Mouse (Mus musculus): ENCODE measurements around the gene Il34. TPM values are rescaled to one million over a fixed set of nuclear protein-coding genes. Genes with fewer than 3 reads are reported as not detected.

Il34 gene
- polyA plus RNA-seq, 1 experiment = not detected

DNA sequence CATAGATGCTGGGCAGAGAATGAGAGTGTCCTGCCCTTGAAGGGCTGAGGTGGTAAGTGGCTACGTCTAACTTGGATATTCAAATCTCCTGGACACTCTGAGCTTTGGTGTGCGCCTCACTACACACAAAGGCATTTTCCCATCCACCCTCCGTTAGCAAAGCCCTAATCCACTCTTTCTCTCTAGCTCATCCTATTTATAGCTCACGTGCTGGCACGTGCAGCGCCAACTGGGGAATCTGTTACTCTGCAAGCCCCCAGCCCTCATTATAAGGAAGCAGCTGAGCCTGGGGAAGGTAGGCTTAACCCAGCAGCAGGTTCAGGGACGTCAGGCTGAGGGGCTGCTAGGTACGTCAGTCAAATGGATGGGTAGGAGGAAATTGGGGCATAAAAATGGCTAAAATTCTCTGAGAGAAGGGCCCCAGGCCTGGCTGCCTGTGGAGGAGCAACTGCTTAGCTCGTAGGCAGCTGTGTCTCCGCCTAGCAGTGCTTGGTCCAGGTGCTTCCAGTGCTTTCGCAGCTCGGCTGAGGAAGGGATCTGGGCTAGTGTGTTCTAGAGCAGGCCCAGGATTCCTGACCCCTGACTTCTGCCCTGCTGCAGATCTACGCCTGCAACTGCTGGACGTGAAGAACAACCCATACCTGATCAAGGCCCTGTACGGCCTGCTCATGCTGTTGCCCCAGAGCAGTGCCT lies 90.8 kb downstream of the Il34 start:
- H3K4me1 ChIP-seq (ENCODE audit: control insufficient read depth, insufficient read depth, low read length) = no peaks in the 10 kb centered on the region
- no peak overlapping the region for H3K4me3 ChIP-seq (ENCODE audit: insufficient read depth, low read length)
- TF ChIP-seq POLR2A (IDR thresholded peaks at IDR 0.05; ENCODE audit: borderline replicate concordance, low read depth, low read length) = no peak
- no peak for TF ChIP-seq CTCF (IDR thresholded peaks at IDR 0.05; ENCODE audit: low read depth, low read length)
- H3K27ac ChIP-seq (ENCODE audit: insufficient read depth, low read depth, low read length) = no peak overlapping the region

- TF ChIP-seq CTCF (IDR thresholded peaks at IDR 0.05; ENCODE audit: low read depth, low read length) (no peak), POLR2A (IDR thresholded peaks at IDR 0.05; ENCODE audit: borderline replicate concordance, low read depth, low read length) (no peak)
- Histone ChIP-seq H3K27ac (ENCODE audit: insufficient read depth, low read depth, low read length) (no peak overlapping the region), H3K4me3 (ENCODE audit: insufficient read depth, low read length) (no peak overlapping the region), H3K4me1 (ENCODE audit: control insufficient read depth, insufficient read depth, low read length) (no peaks in the 10 kb centered on the region)
Measured at GRCm38 (mm10) chr8:110713073-110713472, 92.7 kb downstream of the Il34 start.

- Histone ChIP-seq H3K4me1 (ENCODE audit: control insufficient read depth, insufficient read depth, low read length) (no peaks in the 10 kb centered on the region), H3K4me3 (ENCODE audit: insufficient read depth, low read length) (no peak overlapping the region), H3K27ac (ENCODE audit: insufficient read depth, low read depth, low read length) (no peak overlapping the region)
- TF ChIP-seq POLR2A (IDR thresholded peaks at IDR 0.05; ENCODE audit: borderline replicate concordance, low read depth, low read length) (no peak), CTCF (IDR thresholded peaks at IDR 0.05; ENCODE audit: low read depth, low read length) (no peak)
Measured at GRCm38 (mm10) chr8:110711271-110711934, 94.3 kb downstream of the Il34 start.

GRCm38 (mm10) chr8:110710593-110710992 lies 95.1 kb downstream of the Il34 start:
- Histone ChIP-seq H3K4me3 (ENCODE audit: insufficient read depth, low read length) (no peak overlapping the region), H3K27ac (ENCODE audit: insufficient read depth, low read depth, low read length) (no peak overlapping the region), H3K4me1 (ENCODE audit: control insufficient read depth, insufficient read depth, low read length) (no peaks in the 10 kb centered on the region)
- TF ChIP-seq POLR2A (IDR thresholded peaks at IDR 0.05; ENCODE audit: borderline replicate concordance, low read depth, low read length) (no peak), CTCF (IDR thresholded peaks at IDR 0.05; ENCODE audit: low read depth, low read length) (no peak)

GRCm38 (mm10) chr8:110708429-110708828 lies 97.3 kb downstream of the Il34 start:
- Histone ChIP-seq H3K4me1 (ENCODE audit: control insufficient read depth, insufficient read depth, low read length) (peaks cover 2% of the 10 kb centered on the region; the same call in 1 of the 2 replicates), H3K4me3 (ENCODE audit: insufficient read depth, low read length) (no peak overlapping the region), H3K27ac (ENCODE audit: insufficient read depth, low read depth, low read length) (no peak overlapping the region)
- TF ChIP-seq CTCF (IDR thresholded peaks at IDR 0.05; ENCODE audit: low read depth, low read length) (no peak), POLR2A (IDR thresholded peaks at IDR 0.05; ENCODE audit: borderline replicate concordance, low read depth, low read length) (no peak)

GRCm38 (mm10) chr8:110706288-110706870 lies 99.3 kb downstream of the Il34 start:
- TF ChIP-seq POLR2A (IDR thresholded peaks at IDR 0.05; ENCODE audit: borderline replicate concordance, low read depth, low read length) = no peak
- no peak for TF ChIP-seq CTCF (IDR thresholded peaks at IDR 0.05; ENCODE audit: low read depth, low read length)
- Histone ChIP-seq H3K4me3 (ENCODE audit: insufficient read depth, low read length) (no peak overlapping the region), H3K27ac (ENCODE audit: insufficient read depth, low read depth, low read length) (no peak overlapping the region), H3K4me1 (ENCODE audit: control insufficient read depth, insufficient read depth, low read length) (peaks cover 18% of the 10 kb centered on the region)

- H3K4me1 ChIP-seq (ENCODE audit: control insufficient read depth, insufficient read depth, low read length) = peaks cover 22% of the 10 kb centered on the region
- no peak for TF ChIP-seq CTCF (IDR thresholded peaks at IDR 0.05; ENCODE audit: low read depth, low read length)
- TF ChIP-seq POLR2A (IDR thresholded peaks at IDR 0.05; ENCODE audit: borderline replicate concordance, low read depth, low read length) = no peak
- H3K27ac ChIP-seq (ENCODE audit: insufficient read depth, low read depth, low read length) = no peak overlapping the region
- no peak overlapping the region for H3K4me3 ChIP-seq (ENCODE audit: insufficient read depth, low read length)
Measured at GRCm38 (mm10) chr8:110705391-110706287, 100.1 kb downstream of the Il34 start.

GRCm38 (mm10) chr8:110704103-110704502 lies 101.6 kb downstream of the Il34 start:
- no peak for TF ChIP-seq CTCF (IDR thresholded peaks at IDR 0.05; ENCODE audit: low read depth, low read length)
- TF ChIP-seq POLR2A (IDR thresholded peaks at IDR 0.05; ENCODE audit: borderline replicate concordance, low read depth, low read length) = no peak
- no peak overlapping the region for H3K4me3 ChIP-seq (ENCODE audit: insufficient read depth, low read length)
- H3K27ac ChIP-seq (ENCODE audit: insufficient read depth, low read depth, low read length) = no peak overlapping the region
- peaks cover 22% of the 10 kb centered on the region for H3K4me1 ChIP-seq (ENCODE audit: control insufficient read depth, insufficient read depth, low read length)

DNA sequence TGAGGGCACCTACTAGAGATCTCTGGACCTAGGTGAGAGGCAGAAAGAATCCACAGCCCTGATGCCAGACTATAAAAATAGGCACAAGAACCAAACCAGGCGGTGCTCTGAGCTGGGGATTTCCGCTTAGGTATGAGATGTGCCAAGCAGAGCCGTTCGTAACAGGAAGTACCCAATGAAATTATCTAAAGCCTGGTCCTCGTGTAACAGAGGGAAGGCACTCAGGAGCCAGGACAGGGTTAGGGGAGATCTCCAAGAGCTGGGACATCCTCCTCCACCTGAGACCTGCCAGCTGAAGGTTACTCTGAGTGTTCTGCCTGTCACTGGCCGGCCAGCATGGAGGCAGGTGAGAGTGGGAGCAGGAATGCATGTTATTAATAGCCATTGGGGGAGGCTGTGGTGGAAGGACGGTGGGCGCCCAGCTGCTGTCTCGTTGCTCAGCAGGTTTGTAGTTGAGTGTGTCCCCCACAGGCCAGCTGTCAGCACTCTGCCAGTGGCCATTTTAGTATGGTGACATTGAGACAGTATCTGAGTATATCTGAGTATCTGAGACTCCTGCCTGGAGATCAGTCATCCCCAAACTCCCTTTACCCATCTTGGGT lies 102.2 kb downstream of the Il34 start:
- no peak overlapping the region for H3K27ac ChIP-seq (ENCODE audit: insufficient read depth, low read depth, low read length)
- TF ChIP-seq POLR2A (IDR thresholded peaks at IDR 0.05; ENCODE audit: borderline replicate concordance, low read depth, low read length) = no peak
- no peak for TF ChIP-seq CTCF (IDR thresholded peaks at IDR 0.05; ENCODE audit: low read depth, low read length)
- H3K4me3 ChIP-seq (ENCODE audit: insufficient read depth, low read length) = no peak overlapping the region
- peaks cover 25% of the 10 kb centered on the region for H3K4me1 ChIP-seq (ENCODE audit: control insufficient read depth, insufficient read depth, low read length)
